Mouse (Mus musculus): Measurements from ENCODE around the gene 1700088E04Rik. TPM values are rescaled to one million over a fixed set of nuclear protein-coding genes. Genes with fewer than 3 reads are reported as not detected.
A peak's percentile ranks its signal among the peaks of the same experiment; 100 is the strongest.

1700088E04Rik gene
- total RNA-seq, 2 experiments from 2014 or later, result 10.8 to 13.3 TPM

- intact Hi-C loops (cut with DNase I), result no loop called here
- peak in 1 of 2 experiments; percentile 24 for DNase-seq (ENCODE audit: low spot score in 2 of 2)
These were observed 32.4 kb downstream of the 1700088E04Rik start, which contains the start of gene Micall1 for GRCm38 (mm10) chr15:79108421-79109320. Gene Micall1 (plus strand): TSS chr15:79108898.

DNA sequence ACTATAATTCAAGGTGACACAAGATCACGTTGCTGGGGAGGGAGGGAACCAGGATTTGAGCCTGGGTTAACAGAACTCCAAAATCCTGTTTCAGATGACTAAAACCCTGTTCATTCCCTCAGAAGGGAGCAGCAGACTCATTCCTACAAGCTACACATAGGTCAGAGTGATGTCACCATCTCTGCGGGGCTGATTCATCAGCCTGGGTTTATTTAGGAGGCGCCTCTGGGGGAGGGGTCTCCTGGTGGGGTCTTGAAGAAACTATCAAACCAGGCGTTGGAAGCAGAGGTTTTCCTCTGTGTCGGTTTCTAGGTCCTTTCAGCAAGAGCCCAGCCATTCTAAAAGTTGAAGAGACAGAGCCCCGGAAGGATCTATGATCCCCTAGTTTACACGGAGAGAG, 33.1 kb downstream of the 1700088E04Rik start:
- intact Hi-C loops (cut with DNase I), result no loop called here
- DNase-seq (ENCODE audit: low spot score in 2 of 2), result no peak

- DNase-seq (ENCODE audit: low spot score in 2 of 2), result no peak
- intact Hi-C loops (cut with DNase I), result no loop called here
These were observed 35.2 kb downstream of the 1700088E04Rik start for GRCm38 (mm10) chr15:79105804-79106203.

DNA sequence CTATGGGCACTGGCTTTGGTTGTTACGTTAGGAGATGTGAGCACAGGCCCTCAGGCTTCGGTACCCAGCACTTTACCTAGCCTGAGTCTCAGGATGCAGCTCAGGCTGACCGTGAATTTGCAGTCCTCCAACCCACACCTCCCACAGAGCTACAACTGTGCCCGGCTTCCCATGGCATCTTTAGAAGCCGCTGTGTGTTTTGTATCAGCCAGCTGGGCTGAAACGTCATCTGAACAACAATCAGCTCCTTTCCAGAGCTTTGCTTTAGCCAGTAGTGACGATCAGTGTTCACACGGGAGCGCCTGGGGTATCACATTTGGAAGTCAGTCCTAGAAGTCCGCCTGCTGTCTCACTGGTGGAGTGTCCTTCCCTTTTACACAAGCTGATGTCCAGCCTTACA, 37.8 kb downstream of the 1700088E04Rik start:
- no peak for DNase-seq (ENCODE audit: low spot score in 2 of 2)
- intact Hi-C loops (cut with DNase I), result no loop called here

GRCm38 (mm10) chr15:79101531-79101930, 39.5 kb downstream of the 1700088E04Rik start:
- DNase-seq (ENCODE audit: low spot score in 2 of 2), result no peak
- intact Hi-C loops (cut with DNase I), result no loop called here

GRCm38 (mm10) chr15:79100391-79100790, 40.7 kb downstream of the 1700088E04Rik start:
- intact Hi-C loops (cut with DNase I), result no loop called here
- DNase-seq (ENCODE audit: low spot score in 2 of 2), result no peak

DNA sequence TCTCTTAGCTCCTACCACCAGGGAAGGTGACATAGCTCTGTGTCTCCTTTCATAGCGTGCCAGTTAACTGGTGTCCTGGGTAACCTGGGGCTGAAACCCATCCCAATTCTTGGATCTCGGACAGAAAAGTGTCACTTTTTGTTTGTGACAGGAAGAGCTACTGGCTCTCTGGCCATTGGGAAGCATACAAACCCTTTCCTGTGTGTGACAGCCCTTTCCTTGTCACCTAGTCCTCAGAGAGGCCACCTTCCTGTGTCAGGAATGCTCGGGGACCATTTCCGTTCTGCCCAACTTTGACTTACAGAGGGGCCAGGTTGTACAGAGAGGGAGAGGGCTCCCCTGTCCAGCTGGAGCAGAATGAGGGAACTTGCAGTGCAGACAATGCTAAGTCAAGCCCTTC, 41.6 kb downstream of the 1700088E04Rik start:
- no peak for DNase-seq (ENCODE audit: low spot score in 2 of 2)
- intact Hi-C loops (cut with DNase I), result loop anchor here (10.0 kb wide), 1 partner anchor 45 kb away; the partner anchor contains the start of genes 1700088E04Rik and Polr2f

GRCm38 (mm10) chr15:79098868-79099267, 42.2 kb downstream of the 1700088E04Rik start:
- intact Hi-C loops (cut with DNase I), result loop anchor here (10.0 kb wide), 1 partner anchor 46 kb away; the partner anchor contains the start of genes 1700088E04Rik and Polr2f
- no peak for DNase-seq (ENCODE audit: low spot score in 2 of 2)

- intact Hi-C loops (cut with DNase I), result loop anchor here (10.0 kb wide), 1 partner anchor 47 kb away; the partner anchor contains the start of genes 1700088E04Rik and Polr2f
- no peak for DNase-seq (ENCODE audit: low spot score in 2 of 2)
These were observed 42.8 kb downstream of the 1700088E04Rik start for GRCm38 (mm10) chr15:79098220-79098619.

- peak; percentile 24 to 38 for DNase-seq (ENCODE audit: low spot score in 2 of 2)
- intact Hi-C loops (cut with DNase I), result loop anchor here (10.0 kb wide), 1 partner anchor 47 kb away; the partner anchor contains the start of genes 1700088E04Rik and Polr2f
These were observed 43.4 kb downstream of the 1700088E04Rik start for GRCm38 (mm10) chr15:79097611-79098025.

DNA sequence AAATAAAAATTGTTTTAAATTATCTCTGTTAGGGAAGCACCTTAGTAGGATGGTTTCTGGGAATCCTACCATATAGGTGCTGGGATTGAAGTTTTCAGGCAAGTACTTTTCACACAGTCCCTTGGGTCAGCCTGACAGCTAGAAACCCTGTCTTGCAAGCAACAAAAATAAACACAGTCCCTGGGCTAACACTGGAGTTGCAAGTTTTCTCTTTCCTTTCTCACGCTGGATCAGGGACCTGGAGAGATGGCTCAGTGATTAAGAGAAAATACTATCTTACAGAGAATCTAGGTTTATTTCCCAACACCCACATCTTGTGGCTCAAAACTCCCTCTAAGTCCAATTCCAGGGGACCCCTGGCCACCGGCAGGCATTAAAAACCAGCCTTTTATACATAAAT, 43.9 kb downstream of the 1700088E04Rik start:
- intact Hi-C loops (cut with DNase I), result loop anchor here (10.0 kb wide), 1 partner anchor 48 kb away; the partner anchor contains the start of genes 1700088E04Rik and Polr2f
- DNase-seq (ENCODE audit: low spot score in 2 of 2), result no peak

- intact Hi-C loops (cut with DNase I), result loop anchor here (10.0 kb wide), 1 partner anchor 48 kb away; the partner anchor contains the start of genes 1700088E04Rik and Polr2f
- no peak for DNase-seq (ENCODE audit: low spot score in 2 of 2)
These were observed 44.5 kb downstream of the 1700088E04Rik start for GRCm38 (mm10) chr15:79096556-79096955.

- intact Hi-C loops (cut with DNase I), result loop anchor here (10.0 kb wide), 1 partner anchor 49 kb away; the partner anchor contains the start of genes 1700088E04Rik and Polr2f
- DNase-seq (ENCODE audit: low spot score in 2 of 2), result no peak
These were observed 45.6 kb downstream of the 1700088E04Rik start for GRCm38 (mm10) chr15:79095483-79095882.

DNA sequence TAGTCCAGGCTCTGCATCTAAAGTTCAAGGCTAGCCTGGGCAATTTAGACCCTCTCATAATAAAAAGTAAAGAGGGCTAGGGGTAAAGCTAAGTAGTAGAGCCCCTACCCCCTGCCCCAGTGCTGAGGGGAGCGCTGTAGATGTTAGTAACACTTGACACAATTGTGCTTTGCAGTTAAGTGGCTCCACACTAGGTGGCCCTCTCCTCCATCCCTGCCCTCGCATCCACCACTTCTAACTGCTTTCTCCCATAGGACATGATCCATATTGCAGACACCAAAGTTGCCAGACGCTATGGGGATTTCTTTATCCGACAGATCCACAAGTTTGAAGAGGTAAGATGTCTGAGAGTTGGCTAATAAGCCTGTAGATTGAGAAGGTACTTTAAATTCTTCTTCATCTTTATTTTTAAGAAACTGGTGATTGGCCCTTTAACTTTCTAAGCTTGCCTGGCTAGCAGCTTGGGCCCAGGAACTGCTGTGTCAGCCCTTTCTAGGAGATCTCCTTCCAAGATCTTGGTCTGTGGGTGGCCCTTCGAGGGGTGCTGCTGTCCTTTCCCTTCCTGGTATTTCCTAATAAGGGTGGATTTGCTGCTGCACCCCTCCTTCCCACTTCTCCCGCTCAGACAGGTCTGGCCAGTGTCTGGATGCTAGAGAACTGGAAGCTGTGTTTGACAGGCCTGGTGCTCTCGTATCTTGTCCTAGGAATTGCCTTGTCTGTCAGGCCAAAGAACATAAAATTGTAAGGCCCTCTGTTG, 47.8 kb downstream of the 1700088E04Rik start:
- intact Hi-C loops (cut with DNase I), result loop anchor here (10.0 kb wide), 1 partner anchor 52 kb away; the partner anchor contains the start of genes 1700088E04Rik and Polr2f
- peak; percentile 45 to 49 for DNase-seq (ENCODE audit: low spot score in 2 of 2)

- intact Hi-C loops (cut with DNase I), result loop anchor here (10.0 kb wide), 1 partner anchor 53 kb away; the partner anchor contains the start of genes 1700088E04Rik and Polr2f
- DNase-seq (ENCODE audit: low spot score in 2 of 2), result no peak
These were observed 48.8 kb downstream of the 1700088E04Rik start for GRCm38 (mm10) chr15:79092284-79092683.

GRCm38 (mm10) chr15:79079567-79079966, 61.5 kb downstream of the 1700088E04Rik start:
- no peak for DNase-seq (ENCODE audit: low spot score in 2 of 2)
- intact Hi-C loops (cut with DNase I), result no loop called here

Measured in left cerebral cortex, postnatal 14 days (tissue).